Mouse (Mus musculus) layer of hippocampus, postnatal 25 days (tissue): ENCODE results near the gene Dtx4. TPM values are rescaled to one million over a fixed set of nuclear protein-coding genes. Genes with fewer than 3 reads are reported as not detected.

Experiments
- DNase-seq, 2 experiments: peaks; one replicate each; pipeline ENCODE4 v3.0.0; 2022; ENCODE audit warnings: mixed read lengths in 2 of 2, low spot score in 1 of 2; ENCODE audit errors: extremely low spot score in 1 of 2
- total RNA-seq, 2 experiments: library from RNA; stranded (reverse); gene quantifications; 2 replicates each; pipeline ENCODE4 v1.2.3; 2021

The Dtx4 gene
- total RNA-seq, 2 experiments from 2014 or later, result 32.8 to 34.8 TPM

DNA sequence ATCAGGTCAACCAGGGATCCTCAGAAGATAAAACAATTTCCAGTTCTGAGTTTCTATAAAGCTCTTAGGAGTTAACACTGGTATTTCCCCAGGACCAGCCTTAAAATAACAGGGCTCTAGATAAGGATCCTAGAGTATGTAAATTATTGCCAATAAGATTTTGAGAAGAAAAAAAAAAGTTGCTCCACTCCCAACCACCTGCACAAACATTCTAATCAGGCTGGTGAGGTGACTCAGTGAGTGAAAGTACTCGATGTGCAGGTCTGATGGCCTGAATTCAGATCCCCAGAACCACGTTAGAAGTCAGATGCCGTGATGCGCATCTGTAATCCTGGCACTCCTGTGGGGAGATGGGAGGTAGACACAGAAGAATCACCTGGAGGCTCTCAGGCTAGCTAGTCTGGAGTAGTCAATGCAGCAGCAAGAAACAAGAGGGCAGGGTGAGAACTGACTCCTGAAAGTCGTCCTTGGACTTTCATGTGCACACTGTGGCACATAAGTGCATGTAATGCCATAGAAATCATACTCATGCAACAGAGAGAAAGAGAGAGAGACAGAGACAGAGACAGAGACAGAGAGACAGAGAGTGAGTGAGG, 28.8 kb downstream of the Dtx4 start:
- DNase-seq, result no peak

DNA sequence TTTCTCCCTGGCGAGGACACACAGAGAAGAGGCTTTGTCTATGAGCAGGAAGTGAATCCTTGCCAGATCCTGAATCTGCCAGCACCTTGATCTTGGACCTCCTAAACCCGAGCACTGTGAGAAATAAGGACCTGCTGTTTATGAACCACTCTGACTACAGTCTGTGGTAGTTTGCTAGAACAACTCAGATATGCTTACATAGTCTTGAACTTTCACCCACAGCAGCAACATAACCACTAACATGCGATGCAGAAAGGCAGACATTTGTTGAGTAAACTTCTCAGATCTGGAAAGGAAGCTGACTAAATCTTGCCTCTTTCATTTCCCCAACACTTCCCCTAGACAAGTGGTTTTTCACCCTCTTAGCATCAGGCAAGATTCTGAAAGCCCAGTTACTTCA, 29.4 kb downstream of the Dtx4 start:
- no peak for DNase-seq

DNA sequence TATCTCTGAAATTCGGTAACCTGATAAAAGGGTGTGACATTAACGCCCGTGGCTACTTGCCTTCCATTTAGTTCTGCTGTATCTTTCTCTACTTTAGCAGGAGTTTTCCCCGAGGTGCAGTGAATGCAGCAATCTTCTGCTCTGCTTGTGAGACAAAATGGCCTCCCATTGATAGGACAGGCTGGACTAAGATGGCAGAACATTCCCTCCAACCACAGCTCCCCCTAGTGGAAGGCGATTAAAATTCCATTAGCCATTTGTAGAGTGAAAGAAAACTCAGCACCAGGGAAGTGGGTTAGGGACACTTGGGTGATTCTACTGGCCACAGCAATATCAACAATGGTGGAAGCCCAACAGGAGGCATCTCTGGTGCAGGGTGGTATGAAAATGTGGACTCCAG, 33.8 kb downstream of the Dtx4 start:
- peak; percentile 3 to 36 for DNase-seq

DNA sequence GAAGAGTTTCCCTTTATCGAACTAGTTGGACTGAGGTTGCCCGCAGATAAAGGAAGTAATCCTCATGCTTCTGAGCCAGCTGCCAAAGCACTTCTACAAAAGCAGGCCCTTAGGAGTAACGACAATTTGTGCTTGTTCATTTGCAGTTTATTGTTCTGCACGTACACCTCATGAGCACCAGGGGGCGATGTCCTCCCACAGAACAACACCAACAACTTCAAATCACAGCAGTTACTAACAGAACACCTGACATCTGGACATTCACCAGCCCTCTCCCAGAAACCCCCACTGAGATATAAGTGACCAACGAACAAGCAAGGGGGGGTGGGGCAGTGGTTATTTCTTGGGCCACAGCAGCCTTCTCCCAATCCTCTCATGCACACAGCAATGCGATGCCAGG, 35.0 kb downstream of the Dtx4 start:
- DNase-seq, result peak in 1 of 2 experiments; percentile 51

GRCm38 (mm10) chr19:12465530-12466144, 35.6 kb downstream of the Dtx4 start:
- DNase-seq, result no peak

DNA sequence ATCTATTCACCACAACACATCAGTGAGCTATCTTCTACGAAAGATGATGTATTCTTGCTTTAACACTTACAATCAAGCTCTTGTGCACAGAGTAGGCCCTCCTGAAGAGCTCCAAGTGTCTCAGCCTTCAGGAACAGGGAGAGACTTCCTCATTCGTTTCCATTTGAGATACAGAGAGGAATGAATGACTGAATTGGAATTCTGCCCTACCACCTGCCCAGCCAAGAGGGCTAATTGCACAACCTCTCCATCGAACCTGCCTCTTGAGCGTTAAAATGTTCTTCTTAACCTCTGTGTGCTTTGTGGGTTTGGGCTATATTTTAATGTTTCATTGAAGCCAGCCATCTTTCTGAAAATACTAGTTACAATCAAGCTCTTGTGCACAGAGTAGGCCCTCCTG, 36.6 kb downstream of the Dtx4 start:
- DNase-seq, result no peak

DNA sequence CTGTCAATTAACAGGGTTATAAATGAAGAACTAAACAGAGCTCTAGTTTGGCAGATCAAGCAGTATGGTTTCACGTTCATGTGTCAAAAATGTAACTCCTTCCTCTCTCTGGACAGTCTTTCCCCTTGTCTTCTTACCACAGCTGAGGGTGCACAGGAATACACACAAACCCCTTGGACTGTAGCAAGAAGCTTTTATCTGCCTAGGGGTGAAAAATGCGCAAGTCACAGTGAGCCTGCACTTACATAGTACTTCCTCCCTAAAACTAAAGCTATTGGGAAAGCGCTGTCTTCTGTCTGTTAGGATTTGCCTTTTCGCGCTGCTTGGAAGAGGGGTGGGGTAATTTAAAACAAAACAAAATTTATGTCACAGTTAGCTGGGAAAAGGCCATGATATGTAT, 37.1 kb downstream of the Dtx4 start:
- no peak for DNase-seq

- DNase-seq, result no peak
Measured at GRCm38 (mm10) chr19:12463722-12464035, 37.6 kb downstream of the Dtx4 start.

DNA sequence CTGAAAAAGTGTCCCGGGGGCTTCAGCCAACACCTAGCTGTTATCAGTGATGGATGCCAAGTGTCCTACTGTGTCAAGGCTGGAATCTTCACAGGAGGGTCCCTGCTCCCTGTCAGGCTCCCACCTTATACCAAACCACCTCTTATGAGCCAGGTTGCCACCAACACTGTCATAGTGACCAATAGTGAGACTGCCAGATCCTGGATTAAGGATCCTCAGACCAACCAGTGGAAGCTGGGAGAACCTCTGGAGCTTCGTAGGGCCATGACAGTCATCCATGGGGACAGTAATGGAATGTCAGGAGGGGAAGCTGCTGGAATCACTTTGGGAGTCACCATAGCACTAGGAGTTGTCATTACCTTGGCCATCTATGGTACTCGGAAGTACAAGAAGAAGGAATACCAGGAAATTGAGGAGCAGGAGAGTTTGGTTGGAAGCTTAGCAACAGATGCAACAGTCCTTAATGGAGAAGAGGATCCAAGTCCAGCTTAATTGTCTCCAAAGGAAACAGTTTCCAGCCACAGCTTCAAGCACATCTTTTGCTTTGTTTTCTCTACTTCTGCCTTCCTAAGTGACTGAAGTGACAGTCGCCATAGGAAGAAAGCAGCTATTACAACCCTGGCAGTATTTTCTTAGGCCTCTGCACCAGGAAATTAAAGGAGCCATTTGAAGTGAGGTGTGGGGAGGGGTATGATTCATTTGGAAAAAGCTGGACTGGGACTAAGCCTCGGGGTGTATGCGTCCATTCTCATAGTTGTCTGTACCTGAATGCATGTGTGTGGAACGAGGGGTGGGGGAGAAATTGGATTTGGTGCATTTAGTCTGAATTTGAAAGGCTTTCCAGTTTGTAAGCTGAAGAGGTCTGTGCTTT, 38.2 kb downstream of the Dtx4 start:
- DNase-seq, result no peak

DNA sequence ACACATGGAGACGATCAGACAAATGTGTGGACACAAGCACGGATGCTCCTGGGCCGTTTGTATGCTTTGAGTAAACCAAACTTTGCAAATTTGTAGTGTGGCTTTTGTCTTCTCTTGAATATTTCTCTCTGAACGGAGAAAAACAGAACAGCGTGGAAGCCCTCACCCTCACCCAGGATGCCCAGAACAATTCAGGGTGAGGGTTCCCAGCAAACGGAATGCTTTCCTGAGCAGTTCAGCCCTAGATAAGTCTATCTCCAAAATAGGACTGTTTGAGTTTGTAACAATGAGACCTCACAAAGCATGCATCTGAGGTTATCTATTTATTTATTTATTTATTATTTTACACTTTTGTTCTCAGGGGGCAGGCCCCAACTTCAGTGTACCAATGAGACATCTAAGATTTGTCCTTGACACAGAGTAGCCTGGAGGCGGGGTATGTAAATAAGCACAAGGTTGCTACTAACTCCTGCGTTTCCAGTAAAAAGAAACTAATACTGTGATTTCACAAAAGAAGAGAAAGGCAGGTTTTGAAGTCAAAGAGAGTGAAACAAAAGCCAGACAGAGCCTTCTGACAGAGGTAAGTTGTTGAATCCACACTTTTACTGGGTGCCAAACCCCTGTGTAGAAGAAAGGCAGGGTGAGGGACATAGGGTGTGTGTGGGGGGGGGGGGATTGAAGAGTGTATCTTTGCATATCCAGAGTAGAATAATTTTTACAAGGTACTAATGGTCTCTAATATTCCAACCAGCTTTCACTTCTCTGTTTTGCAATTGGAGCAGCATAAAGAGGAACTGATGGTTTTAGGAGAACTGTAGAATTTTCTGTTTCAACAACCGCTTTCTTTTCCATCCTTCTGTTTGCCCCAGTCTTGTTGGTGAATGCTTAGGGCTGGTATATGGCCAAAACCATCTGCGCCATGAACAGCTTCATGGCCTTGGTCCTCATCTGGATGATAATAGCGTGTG, 40.7 kb downstream of the Dtx4 start, which contains the start of gene Mpeg1:
Gene Mpeg1 (plus strand): TSS at position 498 of the 968 bp plus-strand sequence.
- no peak for DNase-seq

GRCm38 (mm10) chr19:12459516-12459915, 41.7 kb downstream of the Dtx4 start:
- no peak for DNase-seq

DNA sequence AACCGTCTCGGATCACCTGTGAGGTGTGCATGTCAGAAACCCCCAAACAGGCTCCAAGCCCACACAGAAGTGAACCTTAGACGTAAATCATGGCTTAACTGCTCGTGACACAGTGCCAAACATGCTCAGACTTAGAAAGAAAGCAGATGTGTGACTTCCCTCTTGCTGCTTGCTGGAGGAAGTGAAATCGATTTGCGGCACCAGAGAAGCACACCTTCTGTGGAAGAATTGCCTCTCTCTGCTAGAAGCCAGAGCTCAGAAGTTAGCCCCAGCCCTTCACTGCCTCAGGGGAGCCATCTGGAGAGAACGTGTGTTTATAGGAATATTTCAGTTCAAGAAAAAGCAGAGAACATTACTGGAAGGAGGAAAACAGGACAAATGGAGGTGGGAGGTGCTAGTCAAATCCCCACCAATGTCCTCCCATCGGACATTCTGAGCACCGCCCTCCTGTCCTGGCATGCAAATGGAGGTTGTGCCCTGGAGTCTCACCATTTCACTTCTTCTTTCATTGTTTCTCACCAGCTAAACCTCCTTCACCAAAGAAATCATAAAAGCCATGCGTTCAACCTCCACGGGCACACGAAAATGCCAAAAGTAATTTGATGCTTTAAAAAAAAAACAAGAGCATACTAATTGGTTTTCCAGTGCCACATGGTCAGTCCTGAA, 43.7 kb downstream of the Dtx4 start:
- DNase-seq, result no peak

DNA sequence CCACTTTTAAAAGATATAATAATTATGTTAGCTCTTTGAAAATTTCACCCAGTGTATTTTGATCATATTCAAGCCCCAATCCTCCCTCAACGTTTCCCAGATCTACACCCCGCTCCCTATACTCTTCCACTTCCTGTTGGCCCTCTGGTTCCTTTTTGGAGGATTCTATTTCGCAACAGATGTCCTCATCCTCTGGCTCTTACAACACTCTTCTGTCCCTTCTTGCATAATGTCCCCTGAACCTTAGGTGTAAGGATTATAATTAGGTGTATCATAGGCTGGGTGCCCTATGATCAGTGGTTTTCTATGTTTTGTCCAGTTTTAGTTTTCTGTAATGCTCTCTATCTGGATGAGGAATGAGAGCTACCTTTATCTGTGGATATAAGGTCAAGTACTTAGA, 56.2 kb downstream of the Dtx4 start:
- DNase-seq, result no peak

GRCm38 (mm10) chr19:12442560-12442959, 58.7 kb downstream of the Dtx4 start:
- no peak for DNase-seq

DNA sequence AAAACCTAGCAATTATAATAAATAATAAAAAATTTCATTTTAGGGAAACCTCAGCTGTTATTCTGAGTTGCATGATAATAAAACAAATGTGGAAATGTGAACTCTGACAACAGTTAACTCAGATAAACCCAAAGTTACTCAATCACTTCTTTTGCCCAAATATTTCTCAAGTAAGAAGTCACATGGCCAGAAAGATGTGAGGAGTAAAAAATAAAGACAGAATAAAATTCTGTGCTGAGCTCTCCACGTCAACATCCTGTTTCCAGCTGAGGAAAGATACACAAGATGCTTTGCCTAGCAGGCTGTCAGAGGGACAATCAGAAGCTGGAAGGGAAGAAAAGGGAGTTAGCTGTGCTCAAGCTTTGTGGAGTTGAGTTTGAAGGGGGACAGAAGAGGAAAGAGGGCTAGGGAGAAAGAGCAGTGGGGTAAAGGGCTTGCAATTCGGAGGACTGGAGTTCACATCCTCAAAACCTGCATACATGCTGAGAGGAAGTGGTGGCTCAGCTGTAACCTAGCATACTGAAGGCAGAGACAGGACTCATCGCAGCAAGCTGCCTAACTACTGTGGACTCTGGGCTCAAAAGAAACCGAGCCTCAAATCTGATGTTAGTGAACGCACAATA, 61.0 kb downstream of the Dtx4 start:
- DNase-seq, result no peak

DNA sequence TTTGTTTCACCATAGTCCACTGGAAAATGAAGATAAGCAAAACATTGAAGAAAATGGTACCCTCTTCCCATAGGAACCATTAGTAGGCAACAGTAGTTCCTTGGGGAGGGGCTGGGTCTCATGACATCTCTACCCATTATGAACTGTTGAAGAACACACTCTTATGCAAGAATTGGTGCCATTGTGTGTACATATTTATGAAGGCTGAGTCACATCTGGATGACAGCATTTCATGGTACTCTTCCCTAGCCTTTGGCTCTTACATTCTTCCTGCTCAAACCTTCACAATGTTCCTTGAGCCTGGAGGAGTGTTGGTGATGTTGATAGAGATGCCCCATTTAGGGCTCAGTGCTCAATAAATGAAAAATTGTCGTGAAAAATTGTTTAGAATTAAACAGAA, 61.7 kb downstream of the Dtx4 start:
- no peak for DNase-seq

GRCm38 (mm10) chr19:12435750-12436524, 65.3 kb downstream of the Dtx4 start:
- no peak for DNase-seq

- DNase-seq, result no peak
Measured at GRCm38 (mm10) chr19:12435011-12435416, 66.2 kb downstream of the Dtx4 start.

DNA sequence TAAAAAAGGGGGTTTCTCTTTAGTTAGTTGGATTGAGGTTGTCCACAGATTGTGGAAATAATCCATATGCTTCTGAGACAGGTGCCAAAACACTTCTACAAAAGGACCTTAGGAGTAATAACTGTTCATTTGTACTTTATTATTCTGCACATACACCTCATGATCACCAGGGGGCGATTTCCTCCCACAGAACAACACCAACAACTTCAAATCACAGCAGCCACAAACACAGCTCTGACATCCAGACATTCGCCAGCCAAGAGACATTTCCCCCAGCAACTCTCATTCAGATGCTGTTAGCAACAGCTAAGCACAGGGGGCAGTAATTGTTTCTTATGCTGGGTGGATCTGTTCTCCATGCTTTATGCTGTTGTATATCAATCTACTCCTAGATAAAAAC, 68.2 kb downstream of the Dtx4 start:
- DNase-seq, result no peak
